Mouse (Mus musculus) liver, adult 2 months (tissue): ENCODE data around the gene Dynll1. TPM values are rescaled to one million over a fixed set of nuclear protein-coding genes. Genes with fewer than 3 reads are reported as not detected.

Experiments
- DNase-seq: peaks from one replicate; pipeline ENCODE4 v3.0.0-alpha.2; 2011; ENCODE audit warnings: low read depth, low spot score; ENCODE audit errors: extremely low read depth
- H3K27ac ChIP-seq: fragments of 200-500 bp; replicated peaks from 2 replicates; pipeline ENCODE4 v1.5.1; 2012; ENCODE audit warnings: low read depth, mild to moderate bottlenecking, control low read depth, inconsistent platforms, low read length; ENCODE audit not compliant: insufficient read depth
- H3K27me3 ChIP-seq: fragments of 200-500 bp; 2 replicates; pipeline ENCODE4 v1.6.1; 2012; ENCODE audit warnings: mild to moderate bottlenecking, moderate library complexity, low read length, inconsistent platforms; ENCODE audit not compliant: control insufficient read depth, insufficient read depth
- H3K36me3 ChIP-seq: fragments of 200-500 bp; 2 replicates; pipeline ENCODE4 v1.6.1; 2012; ENCODE audit warnings: low read length, inconsistent platforms; ENCODE audit not compliant: control insufficient read depth, insufficient read depth
- H3K4me1 ChIP-seq: fragments of 200-500 bp; 2 replicates; pipeline ENCODE4 v1.6.1; 2011; ENCODE audit warnings: low read length; ENCODE audit not compliant: control insufficient read depth, insufficient read depth
- H3K4me3 ChIP-seq: fragments of 200-500 bp; 2 replicates; pipeline ENCODE4 v1.5.1; 2011; ENCODE audit warnings: low read depth, mild to moderate bottlenecking, control low read depth, low read length, moderate library complexity; ENCODE audit not compliant: insufficient read depth
- H3K79me2 ChIP-seq: fragments of 200-500 bp; 2 replicates; pipeline ENCODE4 v1.6.1; 2012; ENCODE audit warnings: inconsistent platforms, mild to moderate bottlenecking, low read length, moderate library complexity; ENCODE audit not compliant: control insufficient read depth, insufficient read depth
- H3K9ac ChIP-seq: fragments of 200-500 bp; 2 replicates; pipeline ENCODE4 v1.6.1; 2012; ENCODE audit warnings: low read depth, mild to moderate bottlenecking, control low read depth, inconsistent platforms, low read length
- CTCF ChIP-seq: fragments of 200-500 bp; IDR thresholded peaks from 2 replicates; pipeline ENCODE4 v1.5.1; 2011; ENCODE audit warnings: low read depth, low read length, control low read depth
- POLR2A ChIP-seq: fragments of 200-500 bp; IDR thresholded peaks from 2 replicates; pipeline ENCODE4 v1.6.1; 2011; ENCODE audit warnings: low read length, control low read depth; ENCODE audit not compliant: insufficient read depth; ENCODE audit errors: extremely low read depth
- WGBS: fragments of 180-500 bp; shearing (Covaris S2); methylation state at CpG from one replicate; pipeline ENCODE4 v1.1.7; 2018; 5-methylcytosine and 5-hydroxymethylcytosine counted together
- polyA plus RNA-seq: library from polyadenylated mRNA; depleted of rRNA; stranded (reverse); fragments of >200 nt; gene quantifications from 2 replicates; pipeline ENCODE4 v1.2.3, GENCODE M21; 2012
- total RNA-seq: library from RNA; depleted of rRNA; stranded (reverse); fragments of >200 nt; gene quantifications from 2 replicates; pipeline ENCODE4 v1.2.3, GENCODE M21; 2014

Gene Dynll1
- total and polyA plus RNA-seq, 2 experiments, result 13.1 to 25.8 TPM

GRCm38 (mm10) chr5:115326875-115327609 is 26.2 kb upstream of the Dynll1 start, which contains the start of gene Srsf9:
TSS of gene Srsf9 (plus strand) at chr5:115327177.
- peak within 1 kb of the TSS; percentile 97 for H3K4me3 ChIP-seq
- H3K27me3 ChIP-seq, result no peaks in the 10 kb centered on the region
- peaks cover 29% of the 10 kb centered on the region for H3K79me2 ChIP-seq
- DNase-seq, result peak; percentile 76
- peak within 1 kb of the TSS; percentile 96 for H3K9ac ChIP-seq
- 0 out of 2 replicates have a peak, but pooled peaks cover 6% of the 10 kb centered on the region for H3K4me1 ChIP-seq
- TF ChIP-seq POLR2A (0 out of 2 replicates have a peak, but pooled peaks have one; percentile 37), CTCF (no peak)
- H3K27ac ChIP-seq, result peak within 1 kb of the TSS; percentile 51
- H3K36me3 ChIP-seq, result peaks cover 12% of the 10 kb centered on the region
- under 1% methylated on average over 89 of the region's 97 CpGs for WGBS

DNA sequence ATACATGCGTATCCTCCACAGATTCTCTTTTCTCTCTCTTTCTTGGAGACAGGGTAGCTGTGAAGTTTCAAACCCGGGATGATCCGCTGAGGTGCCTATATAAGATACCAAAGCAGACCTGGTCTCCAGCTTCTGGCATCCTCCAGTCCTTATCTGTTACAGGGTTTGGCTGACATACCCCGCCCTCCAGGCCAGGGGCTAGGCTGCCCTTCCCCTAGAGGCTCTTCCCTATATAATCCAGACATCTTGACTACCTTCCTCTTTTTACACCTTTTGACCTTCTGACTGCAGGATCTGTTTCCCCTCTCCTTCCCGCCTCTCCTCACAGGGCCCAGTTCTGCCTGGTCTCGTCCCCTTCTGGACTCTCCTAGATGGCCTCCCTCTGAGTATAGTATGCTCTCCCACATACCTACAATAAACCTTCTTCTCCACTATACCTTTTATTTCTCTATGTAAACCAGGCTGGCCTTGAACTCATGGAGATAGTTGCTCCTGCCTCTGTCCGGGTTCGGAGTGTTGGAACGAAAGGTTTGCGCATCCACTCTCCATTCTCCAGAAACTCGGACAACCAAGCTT is 25.5 kb upstream of the Dynll1 start:
- Histone ChIP-seq H3K36me3 (peaks cover 6% of the 10 kb centered on the region), H3K27ac (peak overlapping the region; percentile 51), H3K4me3 (peak overlapping the region; percentile 97), H3K9ac (peak overlapping the region; percentile 78), H3K79me2 (peaks cover 29% of the 10 kb centered on the region), H3K27me3 (no peaks in the 10 kb centered on the region), H3K4me1 (0 out of 2 replicates have a peak, but pooled peaks cover 6% of the 10 kb centered on the region)
- no peak for DNase-seq
- no peak for TF ChIP-seq CTCF
- no peak for TF ChIP-seq POLR2A
- WGBS, result 24% methylated on average over 11 of the region's 11 CpGs

DNA sequence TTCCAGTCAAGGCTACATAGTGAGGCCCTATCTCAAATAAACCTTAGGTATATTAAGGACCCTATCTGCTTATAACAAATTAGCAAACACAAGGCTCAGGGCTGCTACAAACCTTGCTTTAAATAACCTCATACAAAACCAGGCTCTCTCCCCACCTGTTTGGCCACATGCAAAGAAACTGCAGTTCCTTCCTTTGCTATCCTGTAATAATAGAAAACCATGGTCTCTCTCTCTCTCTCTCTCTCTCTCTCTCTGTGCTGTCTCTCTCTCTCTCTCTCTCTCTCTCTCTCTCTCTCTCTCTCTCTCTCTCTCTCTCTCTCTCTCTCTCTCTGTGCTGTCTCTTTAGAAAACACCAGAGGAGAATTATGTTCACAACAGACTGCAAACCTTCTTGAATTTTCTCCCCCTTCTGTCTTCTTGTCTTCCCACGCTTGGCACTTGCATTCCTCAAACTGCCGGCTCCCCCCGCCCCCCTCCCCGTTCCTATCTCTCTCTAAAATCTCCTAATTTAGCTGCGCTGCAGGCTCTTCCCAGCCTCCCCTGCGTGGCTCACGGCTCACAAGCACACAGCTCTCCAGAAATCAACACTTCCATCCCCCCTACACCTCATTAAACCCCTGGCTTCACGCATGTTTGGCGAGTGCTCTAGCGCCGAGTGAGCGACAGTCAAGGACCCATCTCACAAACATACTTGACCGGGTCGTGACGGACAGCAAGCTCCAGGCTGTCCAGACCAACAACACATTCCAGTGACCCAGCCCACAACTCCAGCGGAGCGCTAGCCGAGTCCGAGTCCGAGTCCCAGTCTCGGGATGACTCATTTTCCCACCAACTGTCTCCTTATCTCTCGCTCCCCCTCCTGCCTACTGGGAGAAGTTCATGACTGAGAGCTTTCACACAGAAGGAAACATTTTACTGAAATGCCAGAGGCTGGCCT is 18.5 kb upstream of the Dynll1 start:
- Histone ChIP-seq H3K4me1 (0 out of 2 replicates have a peak, but pooled peaks cover 3% of the 10 kb centered on the region), H3K27ac (no peak overlapping the region), H3K9ac (peak overlapping the region; percentile 3; the same call in 1 of the 2 replicates), H3K4me3 (peak overlapping the region; percentile 18), H3K36me3 (no peaks in the 10 kb centered on the region), H3K79me2 (no peaks in the 10 kb centered on the region), H3K27me3 (no peaks in the 10 kb centered on the region)
- TF ChIP-seq POLR2A (no peak), CTCF (peak; percentile 28; the same call in 1 of the 2 replicates)
- DNase-seq, result peak; percentile 21
- WGBS, result 9% methylated on average over 22 of the region's 22 CpGs

GRCm38 (mm10) chr5:115317645-115318328 is 17.0 kb upstream of the Dynll1 start:
- H3K27ac ChIP-seq, result no peak overlapping the region
- no peaks in the 10 kb centered on the region for H3K27me3 ChIP-seq
- no peaks in the 10 kb centered on the region for H3K36me3 ChIP-seq
- no peaks in the 10 kb centered on the region for H3K79me2 ChIP-seq
- no peak overlapping the region for H3K4me3 ChIP-seq
- 52% methylated on average over 10 of the region's 10 CpGs for WGBS
- 0 out of 2 replicates have a peak, but pooled peaks cover 3% of the 10 kb centered on the region for H3K4me1 ChIP-seq
- DNase-seq, result no peak
- TF ChIP-seq CTCF (no peak), POLR2A (no peak)
- no peak overlapping the region for H3K9ac ChIP-seq
